Mouse (Mus musculus) ES-E14 (cell line): ENCODE results near the gene Ccnd1.

Experiments
- CHD2 ChIP-seq: IDR thresholded peaks from 2 replicates; pipeline ENCODE4 v1.6.1; 2014; ENCODE audit warnings: mild to moderate bottlenecking, low read depth, low read length, inconsistent platforms
- MAFK ChIP-seq: IDR thresholded peaks from 2 replicates; pipeline ENCODE4 v1.6.1; 2014; ENCODE audit warnings: mild to moderate bottlenecking, low read depth, low read length, inconsistent platforms; ENCODE audit not compliant: insufficient read depth
- ZNF384 ChIP-seq: IDR thresholded peaks from 2 replicates; pipeline ENCODE4 v1.6.1; 2012; ENCODE audit warnings: low read depth, low read length, inconsistent platforms

DNA sequence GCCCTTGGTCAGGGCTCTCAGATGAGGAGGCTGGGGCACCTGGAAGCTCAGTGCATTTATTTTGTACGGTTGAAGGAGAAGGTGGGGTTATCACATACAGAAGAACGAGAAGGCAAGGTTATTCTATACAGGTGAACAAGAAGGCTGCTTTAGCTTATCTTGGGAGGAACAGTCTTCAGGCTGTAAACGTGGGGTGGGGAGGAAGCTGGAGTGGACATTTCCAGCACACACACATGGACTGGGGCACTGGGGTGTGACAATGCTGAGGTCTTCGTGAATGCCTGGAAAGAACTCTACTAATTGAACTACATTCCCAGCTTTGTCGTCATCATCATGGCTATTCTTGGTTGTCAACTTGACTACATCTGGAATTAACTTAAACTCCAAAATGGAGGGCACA lies 26.2 kb upstream of the Ccnd1 start:
- no peak for TF ChIP-seq MAFK
- TF ChIP-seq ZNF384: no peak
- no peak for TF ChIP-seq CHD2
